Mouse (Mus musculus): Measurements from ENCODE around the gene Mical3.

DNA sequence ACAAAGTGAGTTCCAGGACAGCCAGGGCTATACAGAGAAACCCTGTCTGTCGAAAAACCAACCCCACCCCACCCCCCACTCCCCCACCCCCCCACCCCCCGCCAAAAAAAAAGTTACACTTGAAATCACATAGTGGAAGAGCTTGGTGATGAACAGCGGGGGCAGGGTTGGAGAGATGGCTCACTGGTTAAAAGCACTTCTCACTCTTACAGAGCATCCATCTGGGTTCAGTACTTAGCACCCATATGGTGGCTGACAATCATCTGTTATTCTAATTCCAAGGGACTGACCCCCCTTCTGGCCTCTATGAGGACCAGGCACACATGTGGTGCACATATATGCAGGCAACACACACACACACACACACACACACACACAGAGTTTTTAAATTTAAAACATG is 212.8 kb downstream of the Mical3 start:
- TF ChIP-seq POLR2A (IDR thresholded peaks at IDR 0.05; ENCODE audit: extremely low read depth, insufficient read depth, low read length) (no peak), CTCF (IDR thresholded peaks at IDR 0.05; ENCODE audit: extremely low read depth, insufficient read depth, low read length) (no peak)

All from cortical plate, adult 2 months (tissue).